Mouse (Mus musculus) erythroblast, embryonic 14.5 days (primary cell): ENCODE results near the gene Atp7a.

ENCODE experiments used
- GATA1 ChIP-seq: IDR thresholded peaks from 2 replicates; pipeline ENCODE4 v1.6.1; 2012; ENCODE audit warnings: low read length, inconsistent platforms, mixed read lengths
- TAL1 ChIP-seq: IDR thresholded peaks from 3 replicates; pipeline ENCODE4 v1.6.1; 2012; ENCODE audit warnings: low read length, inconsistent platforms, mixed read lengths

GRCm38 (mm10) chrX:106164555-106164954 is 137.5 kb downstream of the Atp7a start:
- TF ChIP-seq TAL1 = no peak
- no peak for TF ChIP-seq GATA1
